Mouse (Mus musculus) MEL (cell line): Measurements from ENCODE around the gene Tmem106c. TPM values are rescaled to one million over a fixed set of nuclear protein-coding genes. Genes with fewer than 3 reads are reported as not detected.
A peak's percentile ranks its signal among the peaks of the same experiment; 100 is the strongest.

Experiments
- DNase-seq: peaks from one replicate; pipeline ENCODE4 v3.0.0; 2011; ENCODE audit warnings: low read depth, low spot score
- H3K27ac ChIP-seq: 2 replicates; pipeline ENCODE4 v1.5.1; 2012; ENCODE audit warnings: low read depth, mild to moderate bottlenecking, control low read depth, low read length, moderate library complexity; ENCODE audit not compliant: control insufficient read depth
- H3K27me3 ChIP-seq, 2 experiments: fragments of 150-350 bp in 1 of 2; sonication (generic) in 1 of 2; 2 replicates each; pipeline ENCODE4 v1.6.1; 2012; ENCODE audit warnings: low read length in 2 of 2, mild to moderate bottlenecking in 2 of 2, improper control_type of control experiment in 1 of 2, moderate library complexity in 1 of 2; ENCODE audit not compliant: insufficient read depth in 2 of 2, control insufficient read depth in 1 of 2
- H3K36me3 ChIP-seq, 2 experiments: 2 replicates each; pipeline ENCODE4 v1.6.1; 2012 to 2014; ENCODE audit warnings: low read length in 2 of 2, improper control_type of control experiment in 1 of 2, inconsistent platforms in 1 of 2, mild to moderate bottlenecking in 1 of 2; ENCODE audit not compliant: insufficient read depth in 2 of 2, control insufficient read depth in 1 of 2
- H3K4me1 ChIP-seq, 2 experiments: fragments of 150-350 bp in 1 of 2; sonication (generic) in 1 of 2; 2 replicates each; pipeline ENCODE4 v1.6.1; 2012; ENCODE audit warnings: low read length in 2 of 2, improper control_type of control experiment in 1 of 2, mild to moderate bottlenecking in 1 of 2; ENCODE audit not compliant: insufficient read depth in 2 of 2, control insufficient read depth in 1 of 2
- H3K4me3 ChIP-seq, 2 experiments: fragments of 150-350 bp in 1 of 2; sonication (generic) in 1 of 2; 2 replicates each; pipeline ENCODE4 v1.5.1; 2012; ENCODE audit warnings: low read depth in 2 of 2, low read length in 2 of 2, mild to moderate bottlenecking in 2 of 2, moderate library complexity in 2 of 2, control low read depth in 1 of 2, improper control_type of control experiment in 1 of 2; ENCODE audit not compliant: control insufficient read depth in 1 of 2, insufficient read depth in 1 of 2
- H3K79me2 ChIP-seq: 2 replicates; pipeline ENCODE4 v1.6.1; 2012; ENCODE audit warnings: mild to moderate bottlenecking, low read length, moderate library complexity; ENCODE audit not compliant: control insufficient read depth, poor library complexity, insufficient read depth
- H3K9ac ChIP-seq: 2 replicates; pipeline ENCODE4 v1.6.1; 2012; ENCODE audit warnings: low read depth, mild to moderate bottlenecking, control low read depth, low read length, moderate library complexity; ENCODE audit not compliant: control insufficient read depth, poor library complexity, severe bottlenecking
- H3K9me3 ChIP-seq: fragments of 150-350 bp; sonication (generic); replicated peaks from 2 replicates; pipeline ENCODE4 v1.6.1; 2012; ENCODE audit warnings: mild to moderate bottlenecking, low read length, improper control_type of control experiment, moderate library complexity; ENCODE audit not compliant: insufficient read depth
- CHD2 ChIP-seq: IDR thresholded peaks from 2 replicates; pipeline ENCODE4 v1.6.1; 2011; ENCODE audit warnings: low read length, improper control_type of control experiment
- CTCF ChIP-seq, 3 experiments: IDR thresholded peaks in 2 of 3; conservative IDR thresholded peaks in 1 of 3; 2 replicates each; pipeline ENCODE4 v1.5.1; 2011 to 2012; ENCODE audit warnings: low read length in 3 of 3, low read depth in 2 of 3, mild to moderate bottlenecking in 2 of 3, improper control_type of control experiment in 1 of 3, inconsistent platforms in 1 of 3, mixed read lengths in 1 of 3, moderate library complexity in 1 of 3; ENCODE audit not compliant: control insufficient read depth in 1 of 3, insufficient read depth in 1 of 3, poor library complexity in 1 of 3, severe bottlenecking in 1 of 3
- E2F4 ChIP-seq: IDR thresholded peaks from 2 replicates; pipeline ENCODE4 v1.6.1; 2011; ENCODE audit warnings: low read depth, low read length, improper control_type of control experiment, borderline replicate concordance
- ELF1 ChIP-seq: IDR thresholded peaks from 2 replicates; pipeline ENCODE4 v1.6.1; 2014; ENCODE audit warnings: low read depth, mild to moderate bottlenecking, inconsistent platforms, low read length, improper control_type of control experiment, moderate library complexity
- EP300 ChIP-seq, 2 experiments: IDR thresholded peaks; 2 replicates each; pipeline ENCODE4 v1.6.1; 2011; ENCODE audit warnings: improper control_type of control experiment in 2 of 2, low read length in 2 of 2, low read depth in 1 of 2, mild to moderate bottlenecking in 1 of 2
- ETS1 ChIP-seq: IDR thresholded peaks from 2 replicates; pipeline ENCODE4 v1.6.1; 2012; ENCODE audit warnings: low read depth, mild to moderate bottlenecking, inconsistent platforms, low read length, improper control_type of control experiment, moderate library complexity
- KAT2A ChIP-seq: conservative IDR thresholded peaks from 2 replicates; pipeline ENCODE4 v1.6.1; 2012; ENCODE audit warnings: low read depth, low read length, improper control_type of control experiment, inconsistent platforms
- MAFK ChIP-seq: IDR thresholded peaks from 2 replicates; pipeline ENCODE4 v1.6.1; 2011; ENCODE audit warnings: low read depth, mild to moderate bottlenecking, low read length, improper control_type of control experiment, borderline replicate concordance
- MYB ChIP-seq: IDR thresholded peaks from 2 replicates; pipeline ENCODE4 v1.6.1; 2011; ENCODE audit warnings: mild to moderate bottlenecking, low read depth, low read length, improper control_type of control experiment
- POLR2A ChIP-seq, 2 experiments: IDR thresholded peaks; 2 replicates each; pipeline ENCODE4 v1.6.1; 2011 to 2012; ENCODE audit warnings: low read length in 2 of 2, mild to moderate bottlenecking in 2 of 2, control low read depth in 1 of 2, improper control_type of control experiment in 1 of 2, low read depth in 1 of 2, moderate library complexity in 1 of 2; ENCODE audit not compliant: control insufficient read depth in 1 of 2, insufficient read depth in 1 of 2, poor library complexity in 1 of 2
- SIN3A ChIP-seq: IDR thresholded peaks from 2 replicates; pipeline ENCODE4 v1.6.1; 2012; ENCODE audit warnings: low read length, improper control_type of control experiment, inconsistent platforms
- TAL1 ChIP-seq: IDR thresholded peaks from 2 replicates; pipeline ENCODE4 v1.6.1; 2012; ENCODE audit warnings: mild to moderate bottlenecking, inconsistent platforms, low read length, moderate library complexity, mixed read lengths
- TBP ChIP-seq: IDR thresholded peaks from 2 replicates; pipeline ENCODE4 v1.8.0; 2011; ENCODE audit warnings: low read depth, low read length, improper control_type of control experiment
- UBTF ChIP-seq: IDR thresholded peaks from 2 replicates; pipeline ENCODE4 v1.6.1; 2012; ENCODE audit warnings: low read depth, mild to moderate bottlenecking, inconsistent platforms, low read length, improper control_type of control experiment, moderate library complexity, borderline replicate concordance; ENCODE audit not compliant: insufficient read depth
- USF2 ChIP-seq, 2 experiments: IDR thresholded peaks; 2 replicates each; pipeline ENCODE4 v1.6.1; 2011 to 2012; ENCODE audit warnings: improper control_type of control experiment in 2 of 2, low read length in 2 of 2, borderline replicate concordance in 1 of 2, inconsistent platforms in 1 of 2, low read depth in 1 of 2, mild to moderate bottlenecking in 1 of 2; ENCODE audit not compliant: insufficient read depth in 1 of 2
- ZC3H11A ChIP-seq: IDR thresholded peaks from 2 replicates; pipeline ENCODE4 v1.6.1; 2012; ENCODE audit warnings: low read depth, mild to moderate bottlenecking, inconsistent platforms, low read length, improper control_type of control experiment
- ZNF384 ChIP-seq: IDR thresholded peaks from 2 replicates; pipeline ENCODE4 v1.6.1; 2012; ENCODE audit warnings: low read depth, mild to moderate bottlenecking, inconsistent platforms, low read length, improper control_type of control experiment
- polyA plus RNA-seq, 2 experiments: library from polyadenylated mRNA; stranded (reverse) in 1 of 2; unstranded in 1 of 2; fragments of >175 nt in 1 of 2; fragments of >200 nt in 1 of 2; gene quantifications; 2 replicates each; pipeline versions ENCODE4 v1.2.1 to v1.2.4; 2012; ENCODE audit warnings: low replicate concordance in 2 of 2, low read depth in 1 of 2; ENCODE audit not compliant: insufficient read length in 2 of 2, insufficient read depth in 1 of 2, missing spikeins in 1 of 2
- total RNA-seq: library from RNA; depleted of rRNA; stranded (reverse); fragments of 300-350 nt; gene quantifications from 2 replicates; pipeline ENCODE4 v1.2.3, GENCODE M21; 2012

Tmem106c gene
- total and polyA plus RNA-seq, 3 experiments, result 54.3 to 121 TPM; not detected in 1

DNA sequence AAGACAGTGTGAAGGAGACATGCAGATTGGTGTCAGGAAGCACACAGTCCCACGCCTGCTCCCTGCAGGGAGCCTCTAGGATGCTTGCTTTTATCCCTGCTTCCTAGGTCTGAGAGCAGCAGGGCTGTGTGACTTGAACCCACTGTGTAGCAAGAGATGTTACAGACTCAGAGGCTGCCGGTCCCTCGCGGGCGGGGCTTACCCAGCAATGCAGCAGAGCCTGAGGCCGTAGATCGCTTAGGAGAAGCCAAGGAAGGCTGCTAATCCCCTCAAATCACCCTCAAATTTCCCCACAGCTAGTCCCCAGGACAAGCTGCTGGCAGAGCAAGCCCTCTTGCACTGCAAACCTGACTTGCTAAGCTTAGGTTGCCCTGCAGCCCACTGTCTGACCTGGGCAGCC is 15.3 kb upstream of the Tmem106c start:
- Histone ChIP-seq H3K27me3 (no peaks in the 10 kb centered on the region), H3K9ac (no peak overlapping the region), H3K4me1 (no peaks in the 10 kb centered on the region), H3K79me2 (no peaks in the 10 kb centered on the region), H3K4me3 (no peak overlapping the region), H3K27ac (no peak overlapping the region), H3K9me3 (no peaks in the 10 kb centered on the region), H3K36me3 (no peaks in the 10 kb centered on the region)
- DNase-seq, result no peak
- TF ChIP-seq ZNF384 (no peak), TAL1 (no peak), ELF1 (no peak), KAT2A (no peak), CTCF (IDR thresholded peaks at IDR 0.05 in 2 of 3, conservative IDR thresholded peaks at IDR 0.05 in 1 of 3; ENCODE audit: control insufficient read depth in 1 of 3, insufficient read depth in 1 of 3, low read depth in 2 of 3, low read length in 3 of 3, poor library complexity in 1 of 3, severe bottlenecking in 1 of 3) (no peak), CHD2 (no peak), SIN3A (no peak), TBP (no peak), EP300 (IDR thresholded peaks at IDR 0.05; ENCODE audit: low read depth in 1 of 2, low read length in 2 of 2) (no peak), MAFK (no peak), E2F4 (no peak), POLR2A (IDR thresholded peaks at IDR 0.05; ENCODE audit: control insufficient read depth in 1 of 2, insufficient read depth in 1 of 2, low read depth in 1 of 2, low read length in 2 of 2, poor library complexity in 1 of 2) (no peak), ETS1 (no peak), MYB (no peak), ZC3H11A (no peak), UBTF (no peak)

DNA sequence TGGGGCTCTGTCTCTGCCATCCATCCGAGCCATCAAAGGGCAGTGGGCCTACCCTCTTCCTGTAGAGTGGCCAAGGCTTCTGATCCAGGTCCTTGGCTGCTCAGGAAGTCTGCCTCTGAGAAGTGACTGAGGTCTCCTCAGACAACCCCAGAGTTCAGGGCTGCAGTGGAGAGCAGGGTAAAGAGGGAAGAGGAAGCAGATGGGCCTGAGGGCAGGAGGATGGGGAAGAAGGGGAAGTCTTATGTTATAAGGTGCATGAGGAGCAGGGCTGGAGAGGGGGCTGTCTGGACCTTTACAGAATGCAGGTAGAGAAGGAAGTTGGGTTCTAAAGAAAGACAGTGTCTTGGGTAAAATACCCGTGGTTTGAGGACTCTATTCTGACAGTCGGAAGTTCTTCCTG is 14.3 kb upstream of the Tmem106c start:
- no peaks in the 10 kb centered on the region for H3K36me3 ChIP-seq
- H3K27ac ChIP-seq, result no peak overlapping the region
- H3K9ac ChIP-seq, result no peak overlapping the region
- H3K4me3 ChIP-seq, result no peak overlapping the region
- no peaks in the 10 kb centered on the region for H3K9me3 ChIP-seq
- H3K79me2 ChIP-seq, result no peaks in the 10 kb centered on the region
- H3K27me3 ChIP-seq, result no peaks in the 10 kb centered on the region
- no peaks in the 10 kb centered on the region for H3K4me1 ChIP-seq
- peak; percentile 40 for DNase-seq
- peak; percentile 50; the same call in 1 of the 2 replicates for TF ChIP-seq TBP
- no peak for TF ChIP-seq USF2 (IDR thresholded peaks at IDR 0.05; ENCODE audit: borderline replicate concordance in 1 of 2, insufficient read depth in 1 of 2, low read depth in 1 of 2, low read length in 2 of 2)
